Mouse (Mus musculus) T-cell, adult 2 months (primary cell): ENCODE measurements around the gene Kcnj6.

Experiments used
- DNase-seq: peaks from one replicate; pipeline ENCODE4 v3.0.0; 2022; ENCODE audit warnings: low spot score

Gene Kcnj6

GRCm38 (mm10) chr16:94997340-94997849 is at the start of gene Kcnj6:
TSS of gene Kcnj6 (minus strand) at chr16:94997701.
- DNase-seq = no peak

DNA sequence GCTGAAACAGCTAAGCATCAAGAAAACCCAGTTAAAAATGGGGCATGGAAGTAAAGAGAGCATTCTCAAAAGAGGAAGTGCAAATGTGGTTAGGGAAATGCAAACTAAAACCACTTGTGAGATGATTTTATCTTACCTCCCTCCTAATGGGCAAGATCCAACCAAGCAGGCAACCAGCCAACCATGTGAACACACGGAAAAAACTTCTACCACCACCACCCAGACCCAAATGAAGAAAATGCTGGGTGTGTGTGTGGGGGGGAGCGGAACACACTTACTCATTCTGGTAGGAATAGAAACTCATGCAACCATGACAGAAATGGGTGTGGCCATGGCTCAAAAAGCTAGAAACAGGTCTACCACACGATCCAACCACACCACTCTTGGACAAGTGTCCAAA is 12.4 kb upstream of the Kcnj6 start:
- no peak for DNase-seq

DNA sequence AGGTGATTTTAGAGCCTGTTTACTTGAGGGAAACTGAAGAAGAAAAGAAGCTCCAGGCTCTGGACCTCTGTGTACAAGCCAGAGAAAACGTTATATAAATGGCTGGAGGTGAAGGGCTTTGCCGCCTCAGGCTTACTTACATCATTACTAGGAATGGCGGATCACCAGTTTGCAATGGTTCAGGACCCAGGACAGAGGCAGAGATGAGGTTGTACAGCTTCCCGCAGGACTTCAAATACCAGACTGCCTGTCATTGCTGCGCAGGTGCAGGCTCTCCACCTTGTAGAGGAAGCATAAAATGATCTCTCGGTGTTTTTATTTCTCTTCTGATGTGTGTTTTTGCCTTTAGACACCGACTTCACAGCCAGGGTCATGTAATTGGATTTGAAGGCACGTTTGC is 7.1 kb upstream of the Kcnj6 start:
- DNase-seq = no peak

DNA sequence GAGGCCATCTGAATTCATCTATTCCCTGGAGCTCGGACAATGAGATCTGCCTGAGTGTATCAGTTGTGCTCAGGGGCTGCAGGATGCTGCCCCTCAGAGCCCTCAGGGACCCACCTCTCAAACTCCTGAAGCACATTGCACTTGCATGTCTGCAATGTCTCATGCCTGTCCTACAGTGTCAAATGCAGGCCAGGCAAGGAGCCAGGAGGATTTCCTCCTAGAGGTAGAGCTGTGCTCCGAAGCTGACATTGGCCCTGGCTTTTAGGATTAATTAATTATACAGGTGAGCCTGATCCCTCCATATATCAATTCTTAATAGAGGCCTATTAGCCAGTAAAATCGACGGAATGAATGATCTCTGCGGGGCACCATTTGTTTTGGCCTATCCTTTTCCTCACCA is 2.0 kb upstream of the Kcnj6 start:
- DNase-seq = no peak

GRCm38 (mm10) chr16:94999019-94999418 is 1.5 kb upstream of the Kcnj6 start:
- no peak for DNase-seq

DNA sequence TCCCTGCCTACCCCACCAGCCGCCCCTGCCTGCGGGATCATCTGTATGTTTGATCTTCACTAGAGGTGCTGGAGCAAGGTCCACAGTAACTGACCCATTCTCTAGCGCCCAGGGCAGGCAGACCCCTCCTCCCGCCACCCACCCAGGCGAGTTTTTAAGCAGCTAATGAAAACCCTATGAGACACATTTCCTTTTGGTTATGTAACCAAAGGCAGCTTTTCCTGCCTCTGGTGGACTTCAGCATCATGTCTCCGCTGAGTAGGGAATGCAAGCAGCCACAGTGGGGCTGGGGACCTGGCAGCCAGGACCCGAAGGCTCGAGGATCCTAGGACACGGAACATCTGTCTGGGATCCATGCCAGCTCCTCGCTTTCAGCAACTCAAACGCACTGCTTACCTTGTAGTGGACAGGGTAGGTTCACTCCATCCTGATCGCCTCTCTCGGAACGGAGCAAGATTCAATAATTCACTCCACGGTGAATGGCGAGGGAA is 665 bp downstream of the Kcnj6 start:
- DNase-seq = no peak

DNA sequence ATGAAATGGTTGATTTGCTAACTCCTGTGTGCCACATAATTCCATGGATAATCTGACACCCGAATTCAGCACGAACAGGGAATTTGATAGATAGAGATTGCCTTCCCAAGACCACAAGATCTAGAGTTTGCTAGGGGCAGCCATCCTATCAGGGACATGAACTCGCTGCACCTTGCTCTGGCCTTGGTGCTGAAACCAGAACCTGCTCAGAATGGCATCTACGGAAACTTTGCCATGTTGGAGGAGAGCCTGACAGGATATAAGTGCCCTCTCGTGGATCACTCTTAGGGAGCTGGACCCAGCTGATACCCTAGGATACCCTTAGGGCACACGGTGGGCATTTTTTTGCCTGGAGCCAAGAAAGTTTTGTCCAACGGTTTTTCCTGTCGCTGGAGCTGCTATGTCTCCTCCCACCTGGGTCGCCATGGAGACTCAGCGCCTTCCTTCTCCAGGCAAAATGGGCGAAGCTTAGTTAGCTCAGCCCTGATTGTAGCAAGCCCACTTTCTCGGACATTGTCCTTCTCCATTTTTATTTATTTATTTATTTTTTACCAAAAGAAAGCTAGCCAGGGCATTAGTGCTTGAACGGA is 1.9 kb downstream of the Kcnj6 start:
- no peak for DNase-seq

DNA sequence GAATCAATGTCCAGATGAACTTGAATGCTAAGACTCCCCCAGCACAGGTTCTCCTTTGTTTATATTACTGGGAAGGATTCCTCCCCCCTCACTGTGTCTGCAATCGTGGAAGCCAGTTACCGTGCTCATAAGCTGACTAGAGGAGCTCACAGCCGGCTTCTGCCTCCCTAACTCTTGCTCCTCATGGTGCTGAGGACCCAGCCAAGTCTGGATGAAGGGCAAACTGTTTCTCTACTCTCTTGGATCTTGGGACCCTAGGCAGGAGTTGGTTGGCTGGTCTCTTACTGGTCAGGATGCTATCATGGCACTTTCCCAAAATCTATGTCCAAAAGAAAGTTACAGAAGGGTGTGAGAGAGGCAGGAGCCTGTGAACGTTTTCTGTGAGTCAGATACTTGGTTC is 2.6 kb downstream of the Kcnj6 start:
- DNase-seq = no peak

DNA sequence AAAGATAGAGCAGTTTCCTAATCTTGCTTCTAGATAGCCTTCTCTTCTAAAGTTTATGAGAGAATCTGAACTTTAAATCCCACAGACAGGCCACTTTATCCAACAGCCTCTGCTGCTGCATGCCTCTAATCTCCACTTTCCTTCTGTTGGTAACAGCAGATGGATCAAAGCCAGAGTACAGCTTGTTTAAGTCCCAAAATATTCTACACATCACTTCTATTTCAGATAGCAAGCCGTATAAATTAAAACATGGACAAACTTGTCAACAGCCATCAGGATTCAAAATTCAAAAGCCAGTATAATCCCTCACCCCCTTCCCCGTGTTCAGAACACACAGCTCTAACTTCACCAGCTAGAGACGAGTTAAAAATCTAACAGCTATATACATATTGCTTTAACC is 3.4 kb downstream of the Kcnj6 start:
- DNase-seq = no peak

GRCm38 (mm10) chr16:94990114-94990513 is 7.4 kb downstream of the Kcnj6 start:
- no peak for DNase-seq

DNA sequence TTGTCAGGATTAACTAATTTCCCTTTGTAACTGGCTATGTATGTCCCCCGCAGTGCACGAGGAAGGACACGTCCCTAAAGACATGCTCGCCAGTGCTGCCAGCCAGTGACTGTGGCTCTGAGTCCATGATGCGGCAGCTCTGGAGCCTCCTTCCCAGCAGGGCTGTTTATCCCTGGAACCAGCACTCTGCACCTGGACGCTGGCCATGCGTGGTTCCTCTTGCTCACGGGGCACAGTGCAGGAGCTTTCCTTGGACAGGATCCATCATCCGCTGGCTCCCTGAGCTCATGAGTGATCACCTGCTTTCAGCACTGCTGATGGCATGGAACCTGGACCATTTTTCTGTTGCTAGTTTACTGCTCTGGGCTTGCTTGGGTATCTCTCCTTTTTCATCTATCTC is 10.8 kb downstream of the Kcnj6 start:
- DNase-seq = no peak

DNA sequence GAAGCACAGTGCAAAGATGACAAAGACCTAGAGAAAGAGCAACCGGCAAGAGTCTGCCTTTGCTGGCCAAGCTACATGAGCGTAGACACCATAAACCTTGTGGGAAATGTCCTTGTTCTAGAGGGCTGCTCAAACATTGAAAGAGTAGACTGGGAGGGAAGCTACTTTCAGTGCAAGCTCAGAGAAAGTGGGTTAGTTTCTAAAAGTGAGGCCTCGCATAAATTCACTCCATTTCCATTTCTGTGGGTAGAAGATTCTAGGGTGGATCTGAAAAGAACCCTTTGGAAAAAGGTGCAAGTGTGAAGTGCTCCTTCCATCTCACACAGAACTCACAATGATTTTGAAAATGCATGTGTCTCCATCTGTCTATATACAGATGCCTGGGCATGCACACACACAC is 13.2 kb downstream of the Kcnj6 start:
- no peak for DNase-seq

- DNase-seq = no peak
Observed at GRCm38 (mm10) chr16:94980374-94980773, 17.1 kb downstream of the Kcnj6 start.

GRCm38 (mm10) chr16:94979499-94979898 is 18.0 kb downstream of the Kcnj6 start:
- DNase-seq = no peak

DNA sequence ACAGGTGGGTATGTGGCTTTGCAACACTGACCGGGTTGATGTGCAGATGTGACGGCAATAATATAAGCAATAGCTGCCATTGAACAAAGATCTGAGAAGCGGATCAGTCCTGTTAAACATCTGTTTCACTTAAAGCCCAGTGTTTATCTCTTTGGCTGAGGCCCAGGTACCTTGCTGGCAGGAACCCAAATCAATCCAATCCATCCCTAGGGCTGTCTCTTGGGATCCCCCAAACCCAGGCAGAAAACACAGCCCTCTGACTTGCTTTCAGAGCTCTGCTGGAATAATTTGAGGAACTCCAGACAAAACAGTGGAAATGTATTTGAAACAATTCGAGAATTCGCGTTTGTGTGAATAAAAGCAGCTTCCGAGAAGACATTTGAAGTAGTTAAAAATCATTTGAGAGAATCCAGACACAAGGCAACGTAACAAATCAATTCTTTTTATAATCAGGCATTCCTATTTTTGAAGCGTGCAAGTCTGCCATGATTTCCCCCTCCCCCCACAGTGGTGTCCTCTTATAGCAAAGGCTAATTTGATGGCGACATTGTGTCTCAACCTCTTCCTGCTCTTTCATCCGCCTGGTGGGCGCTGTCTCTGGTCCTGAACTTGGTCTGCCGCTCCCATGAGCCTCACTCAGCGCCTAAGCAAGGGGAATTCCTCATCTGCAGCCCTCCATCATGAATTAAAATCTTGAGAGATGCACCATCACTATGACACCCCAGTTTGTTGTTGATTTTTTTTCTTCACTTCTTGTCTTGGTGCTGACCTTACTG is 25.2 kb downstream of the Kcnj6 start:
- DNase-seq = no peak

GRCm38 (mm10) chr16:94968941-94969340 is 28.6 kb downstream of the Kcnj6 start:
- DNase-seq = no peak

DNA sequence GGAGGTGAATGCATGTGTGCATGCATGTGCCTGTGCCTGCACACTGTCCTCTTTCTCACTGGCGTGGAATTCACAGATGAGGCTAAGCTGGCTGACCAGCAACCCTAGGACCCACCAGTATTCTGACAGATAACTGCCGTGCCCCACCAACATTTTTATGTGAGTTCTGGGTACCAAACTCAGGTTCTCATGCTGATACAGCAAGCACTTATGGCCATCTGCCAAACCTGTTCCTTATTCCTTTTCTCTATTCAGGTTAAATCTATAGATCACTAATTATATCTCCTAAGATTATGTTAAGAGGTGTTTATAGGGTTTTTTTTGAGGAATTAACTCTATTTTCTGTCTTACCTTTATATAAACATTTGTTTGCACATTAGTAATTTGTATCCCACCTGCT is 29.0 kb downstream of the Kcnj6 start:
- DNase-seq = no peak

DNA sequence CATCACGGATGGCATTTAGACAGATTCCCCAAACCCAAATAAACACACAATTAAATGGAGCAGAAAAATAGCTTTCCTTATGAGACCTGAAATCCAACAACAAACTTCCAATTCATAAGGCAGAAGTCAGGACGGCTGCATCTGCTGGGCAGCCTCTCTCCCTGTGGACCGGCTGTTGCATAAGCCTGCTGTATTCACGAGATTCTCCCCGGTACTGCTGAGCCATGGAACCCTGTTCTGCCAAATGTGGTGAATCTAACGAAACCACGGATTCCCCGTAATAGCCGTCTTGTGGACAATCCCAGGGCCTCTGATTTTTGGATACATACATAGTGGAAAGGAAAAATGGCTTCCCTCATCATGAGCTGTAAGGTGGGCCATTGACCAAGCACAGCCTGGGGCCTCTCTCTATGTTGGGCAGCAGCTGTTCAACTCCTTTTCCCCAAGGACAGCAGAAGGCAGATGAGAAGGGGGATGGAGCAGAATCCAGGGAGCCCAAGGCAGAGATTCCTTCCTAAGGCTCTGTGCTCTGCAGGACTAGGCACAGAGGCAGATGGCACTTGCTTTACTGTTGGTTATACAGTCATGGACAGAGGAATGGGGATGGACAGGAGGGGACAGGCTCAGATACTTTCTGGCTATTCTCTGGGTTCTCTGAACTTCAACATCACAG is 40.2 kb downstream of the Kcnj6 start:
- no peak for DNase-seq

DNA sequence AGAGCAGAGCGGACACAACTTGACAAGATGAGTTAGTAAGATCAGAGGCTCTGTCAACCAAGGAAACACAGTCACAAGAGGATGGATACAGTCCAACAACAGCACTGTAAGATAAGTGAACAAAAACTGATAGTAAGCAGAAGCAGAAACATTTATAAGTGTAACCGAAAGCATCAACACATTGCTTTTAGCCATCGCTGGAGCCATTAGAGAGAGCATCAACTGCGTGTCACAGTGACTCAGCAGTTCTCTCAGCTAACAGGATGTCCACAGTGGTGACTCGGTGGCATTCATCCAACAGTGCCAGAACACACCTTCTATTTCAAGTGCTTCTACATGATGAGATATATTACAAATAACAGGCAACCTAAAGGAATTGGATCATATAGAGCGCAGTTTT is 41.1 kb downstream of the Kcnj6 start:
- no peak for DNase-seq

GRCm38 (mm10) chr16:94953294-94953693 is 44.2 kb downstream of the Kcnj6 start:
- no peak for DNase-seq

DNA sequence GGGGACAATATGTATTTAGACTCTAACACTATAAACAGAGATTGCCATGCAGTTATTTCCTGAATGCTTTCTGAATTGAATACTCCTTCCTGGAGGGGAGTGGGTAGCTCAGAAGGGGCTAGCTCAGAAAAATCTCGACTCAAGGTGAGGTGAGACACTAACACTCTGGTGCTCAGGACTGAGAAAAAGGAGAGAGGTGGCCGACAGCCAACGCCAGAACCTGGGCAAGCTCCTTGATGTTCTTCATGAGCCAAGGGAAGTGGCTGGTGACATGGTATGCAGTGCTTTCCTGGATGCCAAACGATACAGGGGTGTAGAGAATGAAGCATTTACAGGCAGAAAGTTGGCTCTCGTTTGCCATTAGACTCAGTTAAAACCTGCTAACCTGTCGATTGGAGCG is 48.3 kb downstream of the Kcnj6 start:
- no peak for DNase-seq

- DNase-seq = no peak
Observed at GRCm38 (mm10) chr16:94946848-94947247, 50.7 kb downstream of the Kcnj6 start.

GRCm38 (mm10) chr16:94932702-94933101 is 64.8 kb downstream of the Kcnj6 start:
- DNase-seq = no peak
